Mouse (Mus musculus) MEL (cell line): Measurements from ENCODE around the gene Cwc22. TPM values are rescaled to one million over a fixed set of nuclear protein-coding genes. Genes with fewer than 3 reads are reported as not detected.

Experiments
- DNase-seq: peaks from one replicate; pipeline ENCODE4 v3.0.0; 2011; ENCODE audit warnings: low read depth, low spot score
- H3K27ac ChIP-seq: 2 replicates; pipeline ENCODE4 v1.5.1; 2012; ENCODE audit warnings: low read depth, mild to moderate bottlenecking, control low read depth, low read length, moderate library complexity; ENCODE audit not compliant: control insufficient read depth
- H3K27me3 ChIP-seq, 2 experiments: fragments of 150-350 bp in 1 of 2; sonication (generic) in 1 of 2; 2 replicates each; pipeline ENCODE4 v1.6.1; 2012; ENCODE audit warnings: low read length in 2 of 2, mild to moderate bottlenecking in 2 of 2, improper control_type of control experiment in 1 of 2, moderate library complexity in 1 of 2; ENCODE audit not compliant: insufficient read depth in 2 of 2, control insufficient read depth in 1 of 2
- H3K36me3 ChIP-seq, 2 experiments: 2 replicates each; pipeline ENCODE4 v1.6.1; 2012 to 2014; ENCODE audit warnings: low read length in 2 of 2, improper control_type of control experiment in 1 of 2, inconsistent platforms in 1 of 2, mild to moderate bottlenecking in 1 of 2; ENCODE audit not compliant: insufficient read depth in 2 of 2, control insufficient read depth in 1 of 2
- H3K4me1 ChIP-seq, 2 experiments: fragments of 150-350 bp in 1 of 2; sonication (generic) in 1 of 2; 2 replicates each; pipeline ENCODE4 v1.6.1; 2012; ENCODE audit warnings: low read length in 2 of 2, improper control_type of control experiment in 1 of 2, mild to moderate bottlenecking in 1 of 2; ENCODE audit not compliant: insufficient read depth in 2 of 2, control insufficient read depth in 1 of 2
- H3K4me3 ChIP-seq, 2 experiments: fragments of 150-350 bp in 1 of 2; sonication (generic) in 1 of 2; 2 replicates each; pipeline ENCODE4 v1.5.1; 2012; ENCODE audit warnings: low read depth in 2 of 2, low read length in 2 of 2, mild to moderate bottlenecking in 2 of 2, moderate library complexity in 2 of 2, control low read depth in 1 of 2, improper control_type of control experiment in 1 of 2; ENCODE audit not compliant: control insufficient read depth in 1 of 2, insufficient read depth in 1 of 2
- H3K79me2 ChIP-seq: 2 replicates; pipeline ENCODE4 v1.6.1; 2012; ENCODE audit warnings: mild to moderate bottlenecking, low read length, moderate library complexity; ENCODE audit not compliant: control insufficient read depth, poor library complexity, insufficient read depth
- H3K9ac ChIP-seq: 2 replicates; pipeline ENCODE4 v1.6.1; 2012; ENCODE audit warnings: low read depth, mild to moderate bottlenecking, control low read depth, low read length, moderate library complexity; ENCODE audit not compliant: control insufficient read depth, poor library complexity, severe bottlenecking
- H3K9me3 ChIP-seq: fragments of 150-350 bp; sonication (generic); replicated peaks from 2 replicates; pipeline ENCODE4 v1.6.1; 2012; ENCODE audit warnings: mild to moderate bottlenecking, low read length, improper control_type of control experiment, moderate library complexity; ENCODE audit not compliant: insufficient read depth
- CHD1 ChIP-seq: IDR thresholded peaks from 2 replicates; pipeline ENCODE4 v1.6.1; 2012; ENCODE audit warnings: low read depth, mild to moderate bottlenecking, inconsistent platforms, low read length, improper control_type of control experiment
- CTCF ChIP-seq, 3 experiments: IDR thresholded peaks in 2 of 3; conservative IDR thresholded peaks in 1 of 3; 2 replicates each; pipeline ENCODE4 v1.5.1; 2011 to 2012; ENCODE audit warnings: low read length in 3 of 3, low read depth in 2 of 3, mild to moderate bottlenecking in 2 of 3, improper control_type of control experiment in 1 of 3, inconsistent platforms in 1 of 3, mixed read lengths in 1 of 3, moderate library complexity in 1 of 3; ENCODE audit not compliant: control insufficient read depth in 1 of 3, insufficient read depth in 1 of 3, poor library complexity in 1 of 3, severe bottlenecking in 1 of 3
- E2F4 ChIP-seq: IDR thresholded peaks from 2 replicates; pipeline ENCODE4 v1.6.1; 2011; ENCODE audit warnings: low read depth, low read length, improper control_type of control experiment, borderline replicate concordance
- ELF1 ChIP-seq: IDR thresholded peaks from 2 replicates; pipeline ENCODE4 v1.6.1; 2014; ENCODE audit warnings: low read depth, mild to moderate bottlenecking, inconsistent platforms, low read length, improper control_type of control experiment, moderate library complexity
- GABPA ChIP-seq: IDR thresholded peaks from 2 replicates; pipeline ENCODE4 v1.6.1; 2012; ENCODE audit warnings: low read depth, mild to moderate bottlenecking, inconsistent platforms, low read length, improper control_type of control experiment, moderate library complexity
- JUND ChIP-seq: IDR thresholded peaks from 2 replicates; pipeline ENCODE4 v1.6.1; 2011; ENCODE audit warnings: low read depth, mild to moderate bottlenecking, improper control_type of control experiment, low read length
- MAFK ChIP-seq: IDR thresholded peaks from 2 replicates; pipeline ENCODE4 v1.6.1; 2011; ENCODE audit warnings: low read depth, mild to moderate bottlenecking, low read length, improper control_type of control experiment, borderline replicate concordance
- MEF2A ChIP-seq: IDR thresholded peaks from 2 replicates; pipeline ENCODE4 v1.6.1; 2014; ENCODE audit warnings: low read depth, mild to moderate bottlenecking, inconsistent platforms, low read length, improper control_type of control experiment; ENCODE audit not compliant: poor library complexity, insufficient replicate concordance, severe bottlenecking; ENCODE audit errors: extremely low read depth
- MXI1 ChIP-seq: IDR thresholded peaks from 2 replicates; pipeline ENCODE4 v1.6.1; 2011; ENCODE audit warnings: mild to moderate bottlenecking, low read depth, low read length, improper control_type of control experiment
- MYB ChIP-seq: IDR thresholded peaks from 2 replicates; pipeline ENCODE4 v1.6.1; 2011; ENCODE audit warnings: mild to moderate bottlenecking, low read depth, low read length, improper control_type of control experiment
- NRF1 ChIP-seq: IDR thresholded peaks from 2 replicates; pipeline ENCODE4 v1.6.1; 2014; ENCODE audit warnings: low read depth, mild to moderate bottlenecking, inconsistent platforms, low read length, improper control_type of control experiment, moderate library complexity; ENCODE audit not compliant: poor library complexity, insufficient read depth, severe bottlenecking
- SIN3A ChIP-seq: IDR thresholded peaks from 2 replicates; pipeline ENCODE4 v1.6.1; 2012; ENCODE audit warnings: low read length, improper control_type of control experiment, inconsistent platforms
- TAL1 ChIP-seq: IDR thresholded peaks from 2 replicates; pipeline ENCODE4 v1.6.1; 2012; ENCODE audit warnings: mild to moderate bottlenecking, inconsistent platforms, low read length, moderate library complexity, mixed read lengths
- TBP ChIP-seq: IDR thresholded peaks from 2 replicates; pipeline ENCODE4 v1.8.0; 2011; ENCODE audit warnings: low read depth, low read length, improper control_type of control experiment
- USF1 ChIP-seq: IDR thresholded peaks from 2 replicates; pipeline ENCODE4 v1.6.1; 2014; ENCODE audit warnings: low read depth, mild to moderate bottlenecking, inconsistent platforms, low read length, improper control_type of control experiment, moderate library complexity
- USF2 ChIP-seq, 2 experiments: IDR thresholded peaks; 2 replicates each; pipeline ENCODE4 v1.6.1; 2011 to 2012; ENCODE audit warnings: improper control_type of control experiment in 2 of 2, low read length in 2 of 2, borderline replicate concordance in 1 of 2, inconsistent platforms in 1 of 2, low read depth in 1 of 2, mild to moderate bottlenecking in 1 of 2; ENCODE audit not compliant: insufficient read depth in 1 of 2
- ZC3H11A ChIP-seq: IDR thresholded peaks from 2 replicates; pipeline ENCODE4 v1.6.1; 2012; ENCODE audit warnings: low read depth, mild to moderate bottlenecking, inconsistent platforms, low read length, improper control_type of control experiment
- ZMIZ1 ChIP-seq: IDR thresholded peaks from 2 replicates; pipeline ENCODE4 v1.6.1; 2012; ENCODE audit warnings: low read depth, mild to moderate bottlenecking, inconsistent platforms, low read length, improper control_type of control experiment, moderate library complexity
- polyA plus RNA-seq, 2 experiments: library from polyadenylated mRNA; stranded (reverse) in 1 of 2; unstranded in 1 of 2; fragments of >175 nt in 1 of 2; fragments of >200 nt in 1 of 2; gene quantifications; 2 replicates each; pipeline versions ENCODE4 v1.2.1 to v1.2.4; 2012; ENCODE audit warnings: low replicate concordance in 2 of 2, low read depth in 1 of 2; ENCODE audit not compliant: insufficient read length in 2 of 2, insufficient read depth in 1 of 2, missing spikeins in 1 of 2
- total RNA-seq: library from RNA; depleted of rRNA; stranded (reverse); fragments of 300-350 nt; gene quantifications from 2 replicates; pipeline ENCODE4 v1.2.3, GENCODE M21; 2012

Cwc22 gene
- total and polyA plus RNA-seq, 3 experiments: 54.0 to 72.7 TPM; not detected in 1

DNA sequence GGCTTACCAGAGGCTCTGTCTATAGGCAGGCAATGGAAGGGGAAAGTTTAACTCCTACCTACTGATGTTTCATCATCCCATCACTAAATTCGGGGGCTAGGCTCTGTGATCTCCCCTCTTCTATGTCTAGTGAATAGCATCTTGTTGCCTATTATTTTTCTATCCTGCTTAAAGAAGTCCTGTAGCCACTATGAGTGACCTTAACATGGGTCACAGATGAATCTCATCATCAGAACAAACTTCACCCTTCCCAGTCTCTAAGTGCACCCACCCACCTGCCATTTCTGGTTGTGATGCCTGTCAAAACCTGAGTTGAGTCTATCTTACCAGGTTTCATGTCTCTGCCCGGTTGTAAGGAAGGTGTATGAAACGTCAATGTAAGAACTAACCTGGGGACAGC lies 14.5 kb upstream of the Cwc22 start:
- Histone ChIP-seq H3K9ac (no peak overlapping the region), H3K79me2 (no peaks in the 10 kb centered on the region), H3K27ac (no peak overlapping the region), H3K9me3 (no peaks in the 10 kb centered on the region), H3K4me1 (no peaks in the 10 kb centered on the region), H3K4me3 (no peak overlapping the region), H3K36me3 (no peaks in the 10 kb centered on the region), H3K27me3 (no peaks in the 10 kb centered on the region)
- DNase-seq: no peak
- TF ChIP-seq NRF1: no peak

DNA sequence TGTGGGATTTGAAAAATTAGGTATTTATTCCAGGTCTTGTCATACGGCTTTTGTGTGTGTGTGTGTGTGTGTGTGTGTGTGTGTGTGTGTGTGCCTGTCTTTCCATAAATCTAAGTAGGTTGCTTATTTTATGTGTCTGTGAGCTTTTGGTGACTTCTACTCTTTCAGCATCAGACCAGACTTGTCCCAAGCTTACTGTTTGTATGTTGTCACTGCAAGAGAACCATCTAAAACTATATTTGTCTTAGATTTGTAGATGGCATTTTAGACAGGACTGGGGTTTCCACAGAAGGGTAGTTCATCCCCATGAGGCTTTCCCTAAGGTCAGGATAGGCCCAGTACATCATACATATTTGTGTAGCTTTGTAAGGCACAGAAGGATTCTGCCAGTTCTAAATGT lies 13.2 kb upstream of the Cwc22 start:
- TF ChIP-seq MEF2A (no peak), SIN3A (no peak), CTCF (IDR thresholded peaks at IDR 0.05 in 2 of 3, conservative IDR thresholded peaks at IDR 0.05 in 1 of 3; ENCODE audit: control insufficient read depth in 1 of 3, insufficient read depth in 1 of 3, low read depth in 2 of 3, low read length in 3 of 3, poor library complexity in 1 of 3, severe bottlenecking in 1 of 3) (no peak), TAL1 (no peak), ZC3H11A (no peak), ZMIZ1 (no peak), USF2 (IDR thresholded peaks at IDR 0.05; ENCODE audit: borderline replicate concordance in 1 of 2, insufficient read depth in 1 of 2, low read depth in 1 of 2, low read length in 2 of 2) (no peak), ELF1 (no peak)
- TF ChIP-seq, all 39 proteins: peak for 0
- no peak overlapping the region for H3K9ac ChIP-seq
- H3K4me1 ChIP-seq: no peaks in the 10 kb centered on the region
- no peak for DNase-seq
- no peaks in the 10 kb centered on the region for H3K9me3 ChIP-seq
- H3K4me3 ChIP-seq: no peak overlapping the region
- H3K27ac ChIP-seq: no peak overlapping the region
- no peaks in the 10 kb centered on the region for H3K36me3 ChIP-seq
- H3K27me3 ChIP-seq: no peaks in the 10 kb centered on the region
- no peaks in the 10 kb centered on the region for H3K79me2 ChIP-seq

DNA sequence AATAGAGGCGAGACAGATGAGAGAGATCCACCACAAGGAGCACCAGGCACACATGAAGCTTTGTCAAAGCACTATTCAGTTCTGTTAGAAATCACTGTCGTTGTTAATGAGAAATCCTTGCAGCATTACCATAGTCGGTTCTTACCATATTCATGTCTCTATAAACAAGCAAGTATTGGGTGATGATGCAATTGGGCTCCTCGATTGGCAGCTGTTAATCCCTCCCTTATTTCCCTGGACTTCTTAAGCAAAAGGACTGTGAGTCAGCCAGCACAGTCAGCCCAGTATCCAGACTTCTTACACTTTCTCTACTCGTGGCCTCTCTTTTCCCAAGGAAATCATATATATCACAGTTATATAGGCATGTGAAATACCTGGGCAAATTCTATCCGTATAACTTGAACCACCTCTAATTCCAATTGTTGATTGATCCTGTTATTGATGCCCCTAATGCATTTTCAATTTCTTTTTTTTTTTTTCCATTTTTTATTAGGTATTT lies 5.3 kb upstream of the Cwc22 start:
- no peak overlapping the region for H3K27ac ChIP-seq
- no peaks in the 10 kb centered on the region for H3K36me3 ChIP-seq
- H3K9me3 ChIP-seq: no peaks in the 10 kb centered on the region
- H3K9ac ChIP-seq: no peak overlapping the region
- no peaks in the 10 kb centered on the region for H3K4me1 ChIP-seq
- H3K27me3 ChIP-seq: no peaks in the 10 kb centered on the region
- H3K79me2 ChIP-seq: no peaks in the 10 kb centered on the region
- no peak for TF ChIP-seq MEF2A
- TF ChIP-seq MAFK: no peak
- no peak for TF ChIP-seq JUND
- no peak for TF ChIP-seq ZC3H11A
- TF ChIP-seq USF1: no peak
- TF ChIP-seq ELF1: no peak
- TF ChIP-seq E2F4: no peak
- TF ChIP-seq MYB: no peak
- TF ChIP-seq CHD1: no peak
- TF ChIP-seq MXI1: no peak
- TF ChIP-seq TBP: no peak
- no peak for TF ChIP-seq GABPA
- H3K4me3 ChIP-seq: no peak overlapping the region
- no peak for DNase-seq
